Mouse (Mus musculus) liver, embryonic 14.5 days (tissue): Measurements from ENCODE around the gene Eef1akmt1. TPM values are rescaled to one million over a fixed set of nuclear protein-coding genes. Genes with fewer than 3 reads are reported as not detected.

Experiments
- ATAC-seq: fragments of 200-750 bp; cut with Nextera tagmentation; 2 replicates; pipeline ENCODE4 v1.8.0; 2017; ENCODE audit warnings: moderate number of reproducible peaks, mild to moderate bottlenecking, moderate library complexity; ENCODE audit not compliant: insufficient read depth
- DNase-seq, 3 experiments: peaks; one replicate each; pipeline ENCODE4 v3.0.0-alpha.2; 2012 to 2013; ENCODE audit warnings: low read depth in 3 of 3, low spot score in 3 of 3
- H3K27ac ChIP-seq: fragments of 300-500 bp; sonication (generic); 2 replicates; pipeline ENCODE4 v1.5.1; 2014; ENCODE audit warnings: moderate library complexity, mild to moderate bottlenecking, control low read depth, inconsistent platforms
- H3K27me3 ChIP-seq: fragments of 300-500 bp; sonication (generic); 2 replicates; pipeline ENCODE4 v1.6.1; 2014; ENCODE audit warnings: mild to moderate bottlenecking, low read length, moderate library complexity; ENCODE audit not compliant: control insufficient read depth, insufficient read depth
- H3K36me3 ChIP-seq: fragments of 300-500 bp; sonication (generic); replicated peaks from 2 replicates; pipeline ENCODE4 v1.6.1; 2014; ENCODE audit warnings: low read depth; ENCODE audit not compliant: control insufficient read depth, insufficient read depth
- H3K4me1 ChIP-seq, 2 experiments: fragments of 200-500 bp in 1 of 2; fragments of 300-500 bp in 1 of 2; sonication (generic) in 1 of 2; replicated peaks; 2 replicates each; pipeline ENCODE4 v1.6.1; 2012 to 2014; ENCODE audit warnings: antibody characterized with exemption in 1 of 2, inconsistent platforms in 1 of 2, low read length in 1 of 2; ENCODE audit not compliant: control insufficient read depth in 2 of 2, insufficient read depth in 2 of 2
- H3K4me2 ChIP-seq: fragments of 300-500 bp; sonication (generic); 2 replicates; pipeline ENCODE4 v1.6.1; 2014; ENCODE audit warnings: low read depth, mild to moderate bottlenecking, control low read depth, moderate library complexity
- H3K4me3 ChIP-seq, 2 experiments: fragments of 200-500 bp in 1 of 2; fragments of 300-500 bp in 1 of 2; sonication (generic) in 1 of 2; 2 replicates each; pipeline ENCODE4 v1.5.1; 2012 to 2014; ENCODE audit warnings: low read depth in 2 of 2, low read length in 2 of 2, mild to moderate bottlenecking in 2 of 2, control low read depth in 1 of 2, inconsistent platforms in 1 of 2, moderate library complexity in 1 of 2; ENCODE audit not compliant: insufficient read depth in 1 of 2
- H3K9ac ChIP-seq: fragments of 300-500 bp; sonication (generic); replicated peaks from 2 replicates; pipeline ENCODE4 v1.6.1; 2014; ENCODE audit warnings: mild to moderate bottlenecking, control low read depth, moderate library complexity
- H3K9me3 ChIP-seq: fragments of 300-500 bp; sonication (generic); 2 replicates; pipeline ENCODE4 v1.6.1; 2016; ENCODE audit warnings: low read length, mixed read lengths; ENCODE audit not compliant: control insufficient read depth
- CTCF ChIP-seq: IDR thresholded peaks from 2 replicates; pipeline ENCODE4 v1.5.1; 2016; ENCODE audit warnings: antibody characterized with exemption, low read depth, control low read depth
- EP300 ChIP-seq: IDR thresholded peaks from 2 replicates; pipeline ENCODE4 v1.6.1; 2016; ENCODE audit warnings: antibody characterized with exemption, low read depth
- WGBS: fragments of 180-500 bp; shearing (Covaris S2); extraction: QIAGEN DNeasy Blood & Tissue Kit; methylation state at CpG from one replicate; pipeline ENCODE4 v1.1.7; 2014; ENCODE audit not compliant: insufficient replicate concordance; 5-methylcytosine and 5-hydroxymethylcytosine counted together
- polyA plus RNA-seq, 2 experiments: library from polyadenylated mRNA; depleted of rRNA in 1 of 2; stranded (reverse) in 1 of 2; unstranded in 1 of 2; fragments of >200 nt; fragmentation: Nextera tagmentation in 1 of 2; extraction: Ambion mirVana in 1 of 2; gene quantifications; 2 replicates each; pipeline versions ENCODE4 v1.2.1 to v1.2.3; 2012 to 2014

Gene Eef1akmt1
- polyA plus RNA-seq, 2 experiments: 14.0 to 41.8 TPM

DNA sequence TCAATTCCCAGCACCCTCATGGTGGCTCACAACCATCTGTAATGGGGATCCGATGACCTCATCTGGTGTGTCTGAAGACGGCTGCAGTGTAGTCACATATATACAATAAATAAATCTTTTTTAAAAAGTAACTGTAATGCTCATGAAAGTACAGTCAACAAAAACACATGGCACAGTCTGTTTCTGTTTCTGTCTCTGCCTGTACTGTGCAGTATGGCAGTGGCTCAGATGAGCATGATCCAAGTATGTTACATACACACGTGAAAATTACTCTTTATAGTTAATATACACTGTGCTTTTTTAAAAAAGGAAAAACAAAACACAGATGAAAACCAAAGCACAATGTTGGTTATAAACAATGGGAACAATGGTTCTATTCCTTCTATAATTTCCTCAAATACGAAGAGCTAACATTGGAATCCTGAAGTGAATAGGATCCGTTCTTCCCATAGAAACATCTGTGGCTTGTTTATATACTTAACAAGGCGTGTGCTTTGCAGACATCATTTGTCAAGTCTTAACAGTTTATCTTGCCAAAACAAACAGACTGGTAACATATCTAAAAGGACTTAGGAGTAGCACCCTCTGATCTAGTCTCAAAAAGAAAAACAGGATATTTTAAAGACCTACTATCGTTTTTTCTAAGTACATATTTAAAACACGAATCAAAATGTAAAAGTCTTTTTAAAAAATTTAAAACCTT is 35.4 kb upstream of the Eef1akmt1 start:
- WGBS: 72% methylated on average over 8 of the region's 8 CpGs
- Histone ChIP-seq H3K36me3 (peaks cover 19% of the 10 kb centered on the region), H3K4me2 (no peak overlapping the region), H3K27ac (no peak overlapping the region), H3K27me3 (no peaks in the 10 kb centered on the region), H3K9ac (no peak overlapping the region), H3K4me3 (no peak overlapping the region), H3K9me3 (no peaks in the 10 kb centered on the region), H3K4me1 (no peaks in the 10 kb centered on the region; a peak in 1 of 4 replicates)
- ATAC-seq (no peak), DNase-seq (no peak)
- TF ChIP-seq EP300: no peak
- TF ChIP-seq CTCF: no peak

DNA sequence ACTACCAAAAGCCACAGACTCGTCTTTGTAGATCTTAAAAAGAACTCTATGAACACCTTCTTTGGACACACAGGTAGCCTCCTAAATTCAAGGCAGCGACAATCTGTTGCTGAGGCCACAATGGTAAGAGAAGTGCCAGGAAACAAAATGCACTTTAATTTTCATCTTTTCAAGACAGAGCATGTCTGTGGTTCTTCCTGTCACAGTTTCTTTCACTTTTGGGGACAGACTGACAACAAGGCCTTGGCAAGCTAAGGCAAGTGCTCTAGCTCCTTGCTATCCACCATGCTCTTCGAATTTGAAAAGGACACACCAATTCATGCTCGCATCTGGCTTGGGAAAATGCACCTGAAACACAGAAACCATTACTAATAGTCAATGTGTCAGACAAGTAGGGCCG is 21.9 kb upstream of the Eef1akmt1 start:
- Histone ChIP-seq H3K4me1 (no peaks in the 10 kb centered on the region), H3K9me3 (no peaks in the 10 kb centered on the region), H3K36me3 (peaks cover 59% of the 10 kb centered on the region), H3K4me2 (no peak overlapping the region), H3K4me3 (no peak overlapping the region), H3K9ac (no peak overlapping the region), H3K27ac (no peak overlapping the region), H3K27me3 (no peaks in the 10 kb centered on the region)
- 77% methylated on average over 5 of the region's 5 CpGs for WGBS
- no peak for TF ChIP-seq CTCF
- TF ChIP-seq EP300: no peak
- ATAC-seq (no peak), DNase-seq (no peak)

- Histone ChIP-seq H3K4me2 (no peak overlapping the region), H3K4me3 (no peak overlapping the region), H3K9me3 (no peaks in the 10 kb centered on the region), H3K9ac (no peak overlapping the region), H3K27ac (no peak overlapping the region), H3K4me1 (no peaks in the 10 kb centered on the region), H3K36me3 (peaks cover 68% of the 10 kb centered on the region), H3K27me3 (no peaks in the 10 kb centered on the region)
- no peak for ATAC-seq
- 66% methylated on average over 3 of the region's 3 CpGs for WGBS
- TF ChIP-seq CTCF (no peak), EP300 (no peak)
- DNase-seq: no peak
Measured at GRCm38 (mm10) chr14:57591830-57592229, 20.4 kb upstream of the Eef1akmt1 start.

DNA sequence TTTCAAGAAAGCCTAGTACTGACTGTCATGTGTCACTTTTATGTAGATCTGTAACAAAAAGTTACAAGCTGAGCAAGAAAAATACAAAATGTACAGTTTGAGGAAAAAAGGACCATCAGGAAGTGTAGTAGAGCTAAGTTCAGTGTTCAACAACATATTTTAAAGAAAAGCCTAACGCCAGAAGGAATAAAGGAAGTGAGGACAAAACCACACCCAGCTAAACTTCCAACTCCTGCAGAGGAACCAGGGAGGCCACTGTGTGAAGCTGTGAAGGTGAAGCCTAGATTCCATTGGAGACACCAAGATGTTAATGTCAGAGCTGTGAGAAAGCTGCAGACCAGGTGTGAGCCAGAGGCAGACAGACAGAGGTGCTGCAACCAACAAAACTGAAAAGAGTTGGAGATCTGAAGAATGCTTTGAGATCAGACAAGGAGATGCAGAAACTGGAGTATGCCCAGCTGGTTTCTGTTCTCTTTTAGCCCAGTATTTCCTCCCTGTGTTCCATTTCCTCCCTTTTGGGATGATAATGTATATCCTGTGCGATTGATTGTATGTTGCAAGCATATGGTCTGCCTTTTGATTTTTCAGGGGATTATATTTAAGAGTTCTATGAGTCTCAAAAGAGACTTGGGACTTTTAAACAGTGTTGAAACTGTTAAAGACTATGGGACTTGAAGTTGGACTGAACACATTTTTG is 5.1 kb upstream of the Eef1akmt1 start:
- peaks cover 5% of the 10 kb centered on the region for H3K36me3 ChIP-seq
- DNase-seq: no peak
- no peak for ATAC-seq
- no peak overlapping the region for H3K4me2 ChIP-seq
- no peaks in the 10 kb centered on the region for H3K27me3 ChIP-seq
- no peaks in the 10 kb centered on the region for H3K4me1 ChIP-seq
- no peak overlapping the region for H3K4me3 ChIP-seq
- H3K9me3 ChIP-seq: no peaks in the 10 kb centered on the region
- H3K9ac ChIP-seq: no peak overlapping the region
- no peak overlapping the region for H3K27ac ChIP-seq
- WGBS: 78% methylated on average over 2 of the region's 2 CpGs
- TF ChIP-seq CTCF (no peak), EP300 (no peak)

DNA sequence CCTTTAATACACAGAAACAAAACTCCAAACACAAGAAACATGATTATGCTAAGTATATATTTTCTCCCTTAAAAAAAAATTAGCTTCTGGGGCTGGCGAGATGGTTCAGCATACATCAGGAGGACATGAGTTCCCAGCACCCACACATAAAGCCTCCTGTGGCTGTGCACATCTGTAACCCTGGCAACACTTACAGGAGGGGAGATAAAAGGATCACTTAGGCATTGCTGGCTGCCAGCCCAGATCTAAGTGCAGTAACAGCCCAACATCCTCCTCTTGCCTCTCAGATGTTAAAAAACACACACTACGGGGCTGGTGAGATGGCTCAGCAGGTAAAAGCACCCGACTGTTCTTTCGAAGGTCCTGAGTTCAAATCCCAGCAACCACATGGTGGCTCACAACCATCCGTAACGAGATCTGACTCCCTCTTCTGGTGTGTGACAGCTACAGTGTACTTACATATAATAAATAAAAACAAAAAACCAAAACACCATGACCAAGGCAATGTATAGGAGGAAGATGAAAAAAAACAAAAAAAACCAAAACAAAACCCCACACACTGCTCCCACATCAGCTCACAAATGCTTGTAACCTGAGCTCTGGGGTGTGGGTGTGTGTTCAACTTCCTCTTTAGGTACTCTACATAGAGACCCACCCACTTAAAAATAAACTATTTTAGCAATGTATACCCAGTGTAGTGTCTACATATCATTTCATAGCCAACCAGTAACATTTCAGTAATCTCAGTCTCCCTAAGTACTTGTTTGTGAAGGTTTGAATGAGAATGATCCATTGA is 3.6 kb upstream of the Eef1akmt1 start:
- Histone ChIP-seq H3K36me3 (peaks cover 3% of the 10 kb centered on the region), H3K9me3 (no peaks in the 10 kb centered on the region), H3K4me3 (no peak overlapping the region), H3K9ac (no peak overlapping the region), H3K27ac (no peak overlapping the region), H3K4me1 (peaks cover 0 to 5% of the 10 kb centered on the region in 2 experiments; a peak in 3 of 4 replicates), H3K27me3 (no peaks in the 10 kb centered on the region), H3K4me2 (no peak overlapping the region)
- 68% methylated on average over 6 of the region's 6 CpGs for WGBS
- no peak for TF ChIP-seq CTCF
- no peak for TF ChIP-seq EP300
- DNase-seq (no peak), ATAC-seq (no peak)
